Mouse (Mus musculus) intestine, postnatal 0 days (tissue): Measurements from ENCODE around the gene Flot1. TPM values are rescaled to one million over a fixed set of nuclear protein-coding genes. Genes with fewer than 3 reads are reported as not detected.

ENCODE experiments used
- ATAC-seq: fragments of 200-750 bp; cut with Nextera tagmentation; 2 replicates; pipeline ENCODE4 v1.8.0; 2017; ENCODE audit warnings: mild to moderate bottlenecking, moderate TSS enrichment, moderate library complexity
- H3K27ac ChIP-seq: fragments of 300-500 bp; sonication (generic); 2 replicates; pipeline ENCODE4 v1.5.1; 2014; ENCODE audit warnings: mild to moderate bottlenecking, low read depth, low read length, moderate library complexity
- H3K27me3 ChIP-seq: fragments of 300-500 bp; sonication (generic); replicated peaks from 2 replicates; pipeline ENCODE4 v1.6.1; 2014; ENCODE audit warnings: low read length, mixed read lengths; ENCODE audit not compliant: control insufficient read depth, insufficient read depth
- H3K36me3 ChIP-seq: fragments of 300-500 bp; sonication (generic); 2 replicates; pipeline ENCODE4 v1.6.1; 2014; ENCODE audit warnings: mild to moderate bottlenecking, moderate library complexity; ENCODE audit not compliant: control insufficient read depth, insufficient read depth
- H3K4me1 ChIP-seq: fragments of 300-500 bp; sonication (generic); replicated peaks from 2 replicates; pipeline ENCODE4 v1.6.1; 2014; ENCODE audit warnings: antibody characterized with exemption, low read length, mixed read lengths; ENCODE audit not compliant: control insufficient read depth, insufficient read depth
- H3K4me2 ChIP-seq: fragments of 300-500 bp; sonication (generic); replicated peaks from 2 replicates; pipeline ENCODE4 v1.6.1; 2014; ENCODE audit warnings: low read depth, mild to moderate bottlenecking, moderate library complexity
- H3K4me3 ChIP-seq: fragments of 300-500 bp; sonication (generic); 2 replicates; pipeline ENCODE4 v1.5.1; 2014; ENCODE audit warnings: low read depth, low read length
- H3K9ac ChIP-seq: fragments of 300-500 bp; sonication (generic); 2 replicates; pipeline ENCODE4 v1.6.1; 2014; ENCODE audit warnings: mild to moderate bottlenecking, low read depth, low read length
- H3K9me3 ChIP-seq: fragments of 300-500 bp; sonication (generic); 2 replicates; pipeline ENCODE4 v1.6.1; 2016; ENCODE audit warnings: mixed run types; ENCODE audit not compliant: control insufficient read depth
- CTCF ChIP-seq: sonication (generic); IDR thresholded peaks from 2 replicates; pipeline ENCODE4 v1.5.1; 2016; ENCODE audit warnings: low read depth, mild to moderate bottlenecking, control low read depth, antibody characterized with exemption, moderate library complexity
- WGBS: fragments of 180-500 bp; shearing (Covaris S2); extraction: QIAGEN DNeasy Blood & Tissue Kit; methylation state at CpG from one replicate; pipeline ENCODE4 v1.1.7; 2014; 5-methylcytosine and 5-hydroxymethylcytosine counted together
- polyA plus RNA-seq: library from polyadenylated mRNA; unstranded; fragments of >200 nt; fragmentation: Nextera tagmentation; extraction: Ambion mirVana; gene quantifications from 2 replicates; pipeline ENCODE4 v1.2.1, GENCODE M21; 2015

The Flot1 gene
- polyA plus RNA-seq, 1 experiment from 2014 or later = 56.4 TPM

GRCm38 (mm10) chr17:35782398-35782797, 40.6 kb upstream of the Flot1 start:
- peak; percentile 51 for TF ChIP-seq CTCF
- H3K9me3 ChIP-seq = no peaks in the 10 kb centered on the region
- H3K4me1 ChIP-seq = peaks cover under 1% of the 10 kb centered on the region; the same call in 1 of the 2 replicates
- H3K4me2 ChIP-seq = no peak overlapping the region
- H3K36me3 ChIP-seq = no peaks in the 10 kb centered on the region
- 84% methylated on average over 2 of the region's 2 CpGs for WGBS
- ATAC-seq = no peak
- H3K27ac ChIP-seq = no peak overlapping the region
- H3K4me3 ChIP-seq = no peak overlapping the region
- H3K27me3 ChIP-seq = no peaks in the 10 kb centered on the region
- no peak overlapping the region for H3K9ac ChIP-seq

- no peak for TF ChIP-seq CTCF
- Histone ChIP-seq H3K27me3 (no peaks in the 10 kb centered on the region), H3K9ac (no peak overlapping the region), H3K27ac (no peak overlapping the region), H3K4me3 (no peak overlapping the region), H3K36me3 (no peaks in the 10 kb centered on the region), H3K4me1 (no peaks in the 10 kb centered on the region), H3K9me3 (no peaks in the 10 kb centered on the region), H3K4me2 (no peak overlapping the region)
- no peak for ATAC-seq
- WGBS = 80% methylated on average over 5 of the region's 5 CpGs
These were observed 40.1 kb upstream of the Flot1 start for GRCm38 (mm10) chr17:35782924-35783323.

- WGBS = 78% methylated on average over 6 of the region's 6 CpGs
- no peak overlapping the region for H3K9ac ChIP-seq
- H3K4me1 ChIP-seq = no peaks in the 10 kb centered on the region
- H3K27me3 ChIP-seq = no peaks in the 10 kb centered on the region
- no peak overlapping the region for H3K4me2 ChIP-seq
- no peak for TF ChIP-seq CTCF
- no peak overlapping the region for H3K27ac ChIP-seq
- no peaks in the 10 kb centered on the region for H3K9me3 ChIP-seq
- ATAC-seq = peak; percentile 36; the same call in 1 of the 2 replicates
- H3K36me3 ChIP-seq = no peaks in the 10 kb centered on the region
- no peak overlapping the region for H3K4me3 ChIP-seq
These were observed 39.1 kb upstream of the Flot1 start for GRCm38 (mm10) chr17:35783944-35784343.

- Histone ChIP-seq H3K4me2 (no peak overlapping the region), H3K36me3 (no peaks in the 10 kb centered on the region), H3K27me3 (no peaks in the 10 kb centered on the region), H3K27ac (no peak overlapping the region), H3K4me1 (no peaks in the 10 kb centered on the region), H3K9me3 (no peaks in the 10 kb centered on the region), H3K4me3 (no peak overlapping the region), H3K9ac (no peak overlapping the region)
- no peak for ATAC-seq
- WGBS = 76% methylated on average over 4 of the region's 4 CpGs
- no peak for TF ChIP-seq CTCF
These were observed 37.9 kb upstream of the Flot1 start for GRCm38 (mm10) chr17:35785140-35785539.

GRCm38 (mm10) chr17:35787493-35787892, 35.5 kb upstream of the Flot1 start:
- Histone ChIP-seq H3K4me3 (no peak overlapping the region), H3K36me3 (no peaks in the 10 kb centered on the region), H3K9me3 (no peaks in the 10 kb centered on the region), H3K27me3 (no peaks in the 10 kb centered on the region), H3K4me2 (no peak overlapping the region), H3K4me1 (no peaks in the 10 kb centered on the region), H3K9ac (no peak overlapping the region), H3K27ac (no peak overlapping the region)
- no peak for TF ChIP-seq CTCF
- ATAC-seq = no peak

GRCm38 (mm10) chr17:35788025-35788424, 35.0 kb upstream of the Flot1 start:
- no peak overlapping the region for H3K4me3 ChIP-seq
- no peaks in the 10 kb centered on the region for H3K27me3 ChIP-seq
- H3K9ac ChIP-seq = no peak overlapping the region
- H3K36me3 ChIP-seq = no peaks in the 10 kb centered on the region
- no peak for TF ChIP-seq CTCF
- H3K9me3 ChIP-seq = no peaks in the 10 kb centered on the region
- no peak overlapping the region for H3K4me2 ChIP-seq
- no peak overlapping the region for H3K27ac ChIP-seq
- H3K4me1 ChIP-seq = no peaks in the 10 kb centered on the region
- ATAC-seq = no peak
- WGBS = 69% methylated on average over 3 of the region's 3 CpGs

- WGBS = 62% methylated on average over 4 of the region's 4 CpGs
- Histone ChIP-seq H3K4me1 (no peaks in the 10 kb centered on the region), H3K4me2 (no peak overlapping the region), H3K27ac (no peak overlapping the region), H3K9me3 (no peaks in the 10 kb centered on the region), H3K4me3 (no peak overlapping the region), H3K36me3 (no peaks in the 10 kb centered on the region), H3K27me3 (no peaks in the 10 kb centered on the region), H3K9ac (no peak overlapping the region)
- no peak for TF ChIP-seq CTCF
- no peak for ATAC-seq
These were observed 32.1 kb upstream of the Flot1 start for GRCm38 (mm10) chr17:35790933-35791332.
